Mouse (Mus musculus) neural tube, embryonic 14.5 days (tissue): ENCODE results near the gene Rfpl4. TPM values are rescaled to one million over a fixed set of nuclear protein-coding genes. Genes with fewer than 3 reads are reported as not detected.

Source experiments
- ATAC-seq: fragments of 200-750 bp; cut with Nextera tagmentation; 2 replicates; pipeline ENCODE4 v1.8.0; 2017; ENCODE audit warnings: low read depth, mild to moderate bottlenecking, moderate TSS enrichment, moderate library complexity
- H3K27ac ChIP-seq: fragments of 300-500 bp; sonication (generic); 2 replicates; pipeline ENCODE4 v1.5.1; 2014; ENCODE audit warnings: low read depth, mild to moderate bottlenecking, control low read depth, low read length, moderate library complexity, mixed read lengths
- H3K27me3 ChIP-seq: fragments of 300-500 bp; sonication (generic); 2 replicates; pipeline ENCODE4 v1.6.1; 2014; ENCODE audit warnings: low read length; ENCODE audit not compliant: control insufficient read depth, insufficient read depth
- H3K36me3 ChIP-seq: fragments of 300-500 bp; sonication (generic); 2 replicates; pipeline ENCODE4 v1.6.1; 2014; ENCODE audit warnings: low read length, mixed read lengths; ENCODE audit not compliant: control insufficient read depth, insufficient read depth
- H3K4me1 ChIP-seq: fragments of 300-500 bp; sonication (generic); 2 replicates; pipeline ENCODE4 v1.6.1; 2014; ENCODE audit warnings: low read length; ENCODE audit not compliant: control insufficient read depth, insufficient read depth
- H3K4me2 ChIP-seq: fragments of 300-500 bp; sonication (generic); 2 replicates; pipeline ENCODE4 v1.6.1; 2014; ENCODE audit warnings: mild to moderate bottlenecking, low read depth, low read length, control low read depth
- H3K4me3 ChIP-seq: fragments of 300-500 bp; sonication (generic); 2 replicates; pipeline ENCODE4 v1.5.1; 2014; ENCODE audit warnings: low read depth, low read length, control low read depth, mixed read lengths
- H3K9ac ChIP-seq: fragments of 300-500 bp; sonication (generic); replicated peaks from 2 replicates; pipeline ENCODE4 v1.6.1; 2014; ENCODE audit warnings: low read depth, mild to moderate bottlenecking, control low read depth, low read length, mixed read lengths
- H3K9me3 ChIP-seq: fragments of 300-500 bp; sonication (generic); 2 replicates; pipeline ENCODE4 v1.6.1; 2016; ENCODE audit warnings: low read length; ENCODE audit not compliant: control insufficient read depth
- WGBS: fragments of 180-500 bp; shearing (Covaris S2); extraction: QIAGEN DNeasy Blood & Tissue Kit; methylation state at CpG from one replicate; pipeline ENCODE4 v1.1.7; 2014; 5-methylcytosine and 5-hydroxymethylcytosine counted together
- polyA plus RNA-seq: library from polyadenylated mRNA; unstranded; fragments of >200 nt; fragmentation: Nextera tagmentation; extraction: Ambion mirVana; gene quantifications from 2 replicates; pipeline ENCODE4 v1.2.1, GENCODE M21; 2014

The Rfpl4 gene
- polyA plus RNA-seq, 1 experiment from 2014 or later: not detected

DNA sequence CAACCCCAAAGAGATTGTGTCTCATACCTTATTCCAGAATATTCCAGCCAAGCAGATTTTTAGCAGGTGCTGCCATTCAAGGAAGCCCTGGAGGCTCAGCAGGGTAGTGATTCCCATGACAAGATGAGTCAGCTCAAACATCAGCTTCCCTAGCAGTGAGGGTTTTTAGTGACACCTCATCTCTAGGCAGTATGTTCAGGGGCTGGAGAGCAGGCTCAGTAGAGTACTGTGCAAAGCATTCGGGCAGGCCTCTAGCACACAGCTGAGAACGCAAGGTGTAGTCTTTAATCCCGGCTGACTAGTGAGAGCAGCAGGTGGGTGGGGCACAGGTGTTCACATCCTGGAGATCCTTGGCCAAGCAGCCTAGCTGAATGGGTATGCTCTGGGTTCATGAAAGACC lies 17.0 kb downstream of the Rfpl4 start:
- no peak overlapping the region for H3K4me2 ChIP-seq
- no peaks in the 10 kb centered on the region for H3K4me1 ChIP-seq
- no peak overlapping the region for H3K9ac ChIP-seq
- peaks cover 32% of the 10 kb centered on the region for H3K36me3 ChIP-seq
- no peak overlapping the region for H3K4me3 ChIP-seq
- ATAC-seq: no peak
- H3K9me3 ChIP-seq: no peaks in the 10 kb centered on the region
- WGBS: 94% methylated on average over 3 of the region's 3 CpGs
- no peaks in the 10 kb centered on the region for H3K27me3 ChIP-seq
- H3K27ac ChIP-seq: no peak overlapping the region

DNA sequence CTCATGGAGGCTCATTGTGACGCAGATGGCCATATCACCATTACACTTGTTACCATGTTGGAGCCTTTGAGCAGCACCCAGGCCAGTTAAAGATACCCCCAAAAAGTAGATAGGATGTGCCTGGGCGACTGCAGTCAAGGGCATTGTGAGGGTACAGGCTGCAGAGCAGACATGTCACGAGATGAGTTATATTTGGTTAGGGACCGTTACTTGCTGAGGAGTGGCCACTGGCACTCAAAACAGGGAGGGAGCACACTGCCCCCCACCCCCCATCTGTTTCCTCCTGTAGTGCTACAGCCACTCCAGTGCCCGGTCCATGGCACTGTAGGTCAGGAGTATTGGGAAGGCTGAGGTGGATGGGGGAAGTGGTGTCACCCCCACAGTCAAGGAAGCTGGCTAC lies 18.0 kb downstream of the Rfpl4 start:
- 94% methylated on average over 5 of the region's 5 CpGs for WGBS
- H3K36me3 ChIP-seq: peaks cover 37% of the 10 kb centered on the region
- no peak overlapping the region for H3K4me2 ChIP-seq
- ATAC-seq: no peak
- H3K4me3 ChIP-seq: no peak overlapping the region
- H3K4me1 ChIP-seq: no peaks in the 10 kb centered on the region
- no peaks in the 10 kb centered on the region for H3K9me3 ChIP-seq
- H3K9ac ChIP-seq: no peak overlapping the region
- H3K27me3 ChIP-seq: no peaks in the 10 kb centered on the region
- H3K27ac ChIP-seq: no peak overlapping the region

DNA sequence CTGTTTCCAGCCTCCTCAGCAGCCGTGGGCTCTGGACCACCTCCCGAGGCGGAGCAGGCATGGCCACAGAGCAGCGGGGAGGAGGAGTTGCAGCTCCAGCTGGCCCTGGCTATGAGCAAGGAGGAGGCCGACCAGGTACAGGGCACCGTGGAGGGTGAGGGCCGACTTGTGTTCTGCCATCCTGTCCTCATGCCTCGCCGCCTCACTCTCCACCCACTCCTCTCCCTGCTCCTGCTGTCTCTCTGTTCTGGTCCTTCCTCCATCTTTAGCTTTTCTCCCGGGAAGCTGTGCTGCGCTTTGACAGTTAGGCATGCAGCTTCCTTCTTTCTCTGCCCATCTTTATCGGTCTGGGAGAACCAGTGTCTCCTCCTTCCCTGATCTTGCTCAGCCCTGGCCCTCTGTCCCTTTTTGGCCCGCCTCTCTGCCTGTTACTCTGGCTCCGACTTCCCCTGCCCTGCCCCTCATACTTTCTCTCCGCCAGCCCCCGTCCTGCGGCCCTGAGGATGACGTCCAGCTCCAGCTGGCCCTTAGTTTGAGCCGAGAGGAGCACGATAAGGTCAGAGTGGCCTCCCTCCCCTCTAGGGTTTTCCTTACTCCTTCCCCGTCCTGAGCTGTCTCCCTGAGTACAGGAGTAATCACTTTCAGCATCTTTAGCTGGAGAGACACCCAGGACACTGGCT lies 23.8 kb downstream of the Rfpl4 start:
- no peaks in the 10 kb centered on the region for H3K27me3 ChIP-seq
- no peaks in the 10 kb centered on the region for H3K9me3 ChIP-seq
- no peaks in the 10 kb centered on the region for H3K4me1 ChIP-seq
- H3K4me3 ChIP-seq: no peak overlapping the region
- H3K9ac ChIP-seq: no peak overlapping the region
- H3K4me2 ChIP-seq: no peak overlapping the region
- no peak overlapping the region for H3K27ac ChIP-seq
- H3K36me3 ChIP-seq: peaks cover 43% of the 10 kb centered on the region
- 89% methylated on average over 21 of the region's 21 CpGs for WGBS
- no peak for ATAC-seq

DNA sequence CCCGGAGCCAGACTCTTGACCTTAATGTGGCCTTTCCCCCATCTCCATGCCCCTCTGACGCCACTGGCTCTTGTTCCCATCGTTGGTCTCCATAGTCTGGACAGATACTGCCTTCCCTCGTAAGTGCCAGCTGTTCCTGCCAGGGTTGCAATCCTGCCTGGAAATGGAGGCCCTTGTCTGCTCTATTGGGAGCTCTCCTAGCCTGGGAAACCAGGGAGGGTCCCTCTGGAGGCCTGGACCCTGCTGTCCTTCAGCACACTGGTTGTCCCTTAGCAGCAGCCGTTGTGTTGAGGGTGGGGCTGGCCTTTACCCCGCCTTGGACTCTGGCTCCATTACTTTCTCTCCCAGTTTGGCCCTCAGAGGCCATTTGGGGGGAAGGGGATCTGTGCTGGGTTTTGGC lies 24.4 kb downstream of the Rfpl4 start:
- no peak for ATAC-seq
- Histone ChIP-seq H3K36me3 (peaks cover 38% of the 10 kb centered on the region), H3K27ac (no peak overlapping the region), H3K27me3 (no peaks in the 10 kb centered on the region), H3K4me2 (no peak overlapping the region), H3K4me3 (no peak overlapping the region), H3K4me1 (no peaks in the 10 kb centered on the region), H3K9ac (no peak overlapping the region), H3K9me3 (no peaks in the 10 kb centered on the region)
- 90% methylated on average over 5 of the region's 6 CpGs for WGBS

DNA sequence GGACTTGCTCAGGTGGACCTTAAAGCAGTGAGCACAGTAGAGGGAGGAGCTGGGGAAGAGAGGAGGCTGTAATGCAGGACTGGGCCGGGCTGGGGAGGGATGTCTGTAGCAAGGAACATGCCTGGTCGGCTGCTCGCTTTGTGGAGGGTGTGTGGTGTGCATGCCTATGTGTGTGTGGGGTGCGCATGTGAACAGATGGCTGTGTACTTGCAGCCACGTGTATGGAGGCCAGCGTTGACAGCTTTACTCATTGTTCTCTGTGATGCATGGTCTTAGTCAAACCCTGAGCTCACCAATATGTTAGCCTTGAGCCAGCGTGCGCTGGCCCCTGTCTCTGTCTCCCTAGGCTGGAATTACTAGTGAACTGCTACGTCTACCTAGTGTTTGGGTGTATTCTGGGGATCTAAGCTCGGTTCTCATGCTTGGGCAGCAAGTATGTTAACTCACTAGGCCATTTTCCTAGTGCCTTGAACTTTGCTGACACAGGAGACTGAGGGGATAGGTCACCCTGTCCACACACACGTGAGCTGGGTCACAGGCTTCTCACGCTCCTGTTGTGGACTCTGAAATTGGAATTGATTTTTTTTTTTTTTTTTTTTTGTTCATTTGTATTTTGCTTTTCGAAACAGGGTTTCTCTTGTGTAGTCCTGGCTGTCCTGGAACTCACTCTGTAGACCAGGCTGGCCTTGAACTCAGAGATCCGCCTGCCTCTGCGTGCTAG lies 25.6 kb downstream of the Rfpl4 start:
- no peak overlapping the region for H3K4me2 ChIP-seq
- no peaks in the 10 kb centered on the region for H3K27me3 ChIP-seq
- H3K9me3 ChIP-seq: no peaks in the 10 kb centered on the region
- no peak overlapping the region for H3K4me3 ChIP-seq
- no peak overlapping the region for H3K9ac ChIP-seq
- 86% methylated on average over 15 of the region's 15 CpGs for WGBS
- ATAC-seq: no peak
- peaks cover 29% of the 10 kb centered on the region for H3K36me3 ChIP-seq
- no peaks in the 10 kb centered on the region for H3K4me1 ChIP-seq
- H3K27ac ChIP-seq: no peak overlapping the region

DNA sequence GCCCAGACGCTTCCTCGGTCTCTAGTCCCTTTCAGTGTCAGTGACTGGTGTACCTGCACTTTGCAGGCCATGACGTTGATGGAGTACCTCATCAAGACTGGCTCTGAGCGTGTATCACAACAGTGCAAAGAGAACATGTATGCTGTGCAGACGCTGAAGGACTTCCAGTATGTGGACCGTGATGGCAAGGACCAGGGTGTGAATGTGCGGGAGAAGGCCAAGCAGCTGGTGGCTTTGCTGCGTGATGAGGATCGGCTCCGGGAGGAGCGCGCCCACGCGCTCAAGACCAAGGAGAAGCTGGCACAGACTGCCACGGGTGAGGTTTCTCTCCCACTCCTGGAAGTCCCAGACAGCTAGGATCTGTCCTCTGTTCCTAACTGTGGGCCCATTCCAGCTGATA lies 26.9 kb downstream of the Rfpl4 start:
- H3K27me3 ChIP-seq: no peaks in the 10 kb centered on the region

DNA sequence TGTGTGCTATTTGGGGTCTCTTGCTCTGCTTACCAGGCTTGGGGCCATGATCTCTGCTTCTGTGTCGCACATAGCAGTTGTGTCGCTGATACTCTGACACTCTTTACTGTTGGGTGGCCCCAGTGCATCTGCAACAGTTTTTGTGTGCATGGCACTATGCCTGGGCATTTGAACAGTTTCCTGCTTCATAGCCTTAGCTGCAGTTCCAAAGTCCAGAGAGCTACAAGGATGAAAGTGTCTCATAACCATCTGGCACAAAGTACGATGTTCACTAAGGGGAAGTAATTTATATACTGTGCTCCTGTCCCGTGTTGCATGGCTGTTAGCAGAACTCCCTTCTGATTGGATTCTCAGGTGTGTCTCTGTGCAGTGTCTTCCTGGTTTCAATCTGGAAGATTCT lies 28.9 kb downstream of the Rfpl4 start:
- no peaks in the 10 kb centered on the region for H3K27me3 ChIP-seq
- no peaks in the 10 kb centered on the region for H3K4me1 ChIP-seq
- H3K27ac ChIP-seq: no peak overlapping the region
- peaks cover 11% of the 10 kb centered on the region; the same call in 1 of the 2 replicates for H3K36me3 ChIP-seq
- no peaks in the 10 kb centered on the region for H3K9me3 ChIP-seq
- no peak overlapping the region for H3K9ac ChIP-seq
- WGBS: 84% methylated on average over 4 of the region's 4 CpGs
- no peak overlapping the region for H3K4me2 ChIP-seq
- H3K4me3 ChIP-seq: no peak overlapping the region
- no peak for ATAC-seq

More for the DNA sequence above, 26.9 kb downstream of the Rfpl4 start:
- Histone ChIP-seq H3K4me3 (no peak overlapping the region), H3K9me3 (no peaks in the 10 kb centered on the region), H3K4me2 (no peak overlapping the region), H3K9ac (no peak overlapping the region), H3K4me1 (no peaks in the 10 kb centered on the region), H3K36me3 (peaks cover 20% of the 10 kb centered on the region), H3K27ac (no peak overlapping the region)
- ATAC-seq: no peak
- 94% methylated on average over 15 of the region's 15 CpGs for WGBS

DNA sequence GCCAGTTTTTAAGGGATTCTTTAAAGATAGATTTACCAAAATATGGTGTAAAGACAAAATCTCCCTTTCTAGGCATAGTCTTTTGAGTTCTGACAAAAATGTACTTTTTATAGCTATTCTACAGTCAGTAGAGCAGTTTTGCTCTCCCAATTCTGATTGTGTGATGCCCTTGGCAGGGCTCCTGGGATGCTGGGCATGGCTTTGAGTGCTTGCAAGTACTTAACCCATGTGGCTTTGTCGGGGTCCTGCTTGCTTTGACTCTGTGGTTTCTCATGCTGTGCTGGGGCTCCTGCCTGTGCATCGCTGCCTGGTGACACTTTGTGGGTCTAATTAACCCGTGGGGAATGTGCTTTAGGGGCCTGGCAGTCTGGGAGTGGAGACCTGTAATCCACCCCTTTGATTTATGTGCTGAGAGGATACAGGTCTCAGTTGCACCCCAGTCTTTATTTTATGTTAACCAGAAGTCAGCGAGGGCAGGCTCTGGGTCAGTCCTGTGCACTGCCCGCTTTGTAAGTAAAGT lies 29.8 kb downstream of the Rfpl4 start:
- Histone ChIP-seq H3K4me3 (no peak overlapping the region), H3K9ac (no peak overlapping the region), H3K36me3 (peaks cover 11% of the 10 kb centered on the region; the same call in 1 of the 2 replicates), H3K4me1 (0 out of 2 replicates have a peak, but pooled peaks cover 4% of the 10 kb centered on the region), H3K27me3 (no peaks in the 10 kb centered on the region), H3K9me3 (no peaks in the 10 kb centered on the region), H3K4me2 (no peak overlapping the region), H3K27ac (no peak overlapping the region)
- ATAC-seq: no peak
- 64% methylated on average over 5 of the region's 5 CpGs for WGBS

DNA sequence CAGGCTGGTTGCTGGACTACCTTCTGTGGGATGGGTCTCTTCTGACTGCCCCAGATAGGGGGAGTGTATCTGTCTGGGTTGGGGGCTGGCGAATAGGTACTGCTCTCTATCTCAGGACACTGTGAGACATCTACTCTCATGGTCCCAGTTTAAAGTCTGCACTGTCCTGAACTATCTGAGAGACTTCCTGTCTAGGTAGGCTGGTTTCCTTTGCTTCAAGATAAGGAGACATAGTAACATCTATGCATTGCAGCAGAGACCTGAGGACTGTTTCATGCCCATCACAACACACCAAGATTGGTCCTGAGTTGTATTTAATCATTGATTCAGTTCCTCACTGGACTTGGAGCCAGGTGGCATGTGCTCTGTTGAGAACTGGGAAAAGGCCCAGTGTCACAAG lies 31.2 kb downstream of the Rfpl4 start:
- peaks cover 12% of the 10 kb centered on the region; the same call in 1 of the 2 replicates for H3K4me1 ChIP-seq
- H3K27me3 ChIP-seq: no peaks in the 10 kb centered on the region
- no peak overlapping the region for H3K4me2 ChIP-seq
- ATAC-seq: no peak
- H3K27ac ChIP-seq: no peak overlapping the region
- no peak overlapping the region for H3K4me3 ChIP-seq
- H3K9ac ChIP-seq: no peak overlapping the region
- 0 out of 2 replicates have a peak, but pooled peaks cover 7% of the 10 kb centered on the region for H3K36me3 ChIP-seq
- 92% methylated on average over 1 of the region's 1 CpGs for WGBS
- H3K9me3 ChIP-seq: no peaks in the 10 kb centered on the region
